Mouse (Mus musculus): Measurements from ENCODE around the gene Tshb.

DNA sequence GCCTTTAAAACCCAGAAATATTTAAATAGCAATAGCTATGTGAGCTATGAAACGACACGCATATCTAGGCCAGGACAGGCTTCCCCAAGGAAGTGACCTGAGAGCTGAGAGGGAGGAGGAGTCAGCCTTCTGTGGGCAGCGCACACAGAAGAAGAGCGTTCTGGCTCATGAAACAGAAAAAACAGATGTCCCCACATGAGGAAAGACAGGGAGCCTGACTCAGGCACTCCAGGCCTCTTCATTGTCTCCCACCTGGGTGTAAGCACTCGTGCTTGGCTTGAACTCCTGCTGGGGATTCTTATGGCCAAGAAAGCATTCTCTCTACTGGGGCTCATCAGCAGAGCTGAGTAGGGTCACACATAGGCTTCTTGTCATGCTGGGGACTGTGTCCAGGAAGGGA is 37.9 kb downstream of the Tshb start:
- no peak for TF ChIP-seq POLR2A (IDR thresholded peaks at IDR 0.05; ENCODE audit: insufficient read depth, low read length)
- TF ChIP-seq CTCF (IDR thresholded peaks at IDR 0.05; ENCODE audit: low read depth, low read length) = no peak
